Mouse (Mus musculus) liver, postnatal 0 days (tissue): ENCODE measurements around the gene Tsen54. TPM values are rescaled to one million over a fixed set of nuclear protein-coding genes. Genes with fewer than 3 reads are reported as not detected.

Experiments used
- ATAC-seq: fragments of 200-750 bp; cut with Nextera tagmentation; 2 replicates; pipeline ENCODE4 v1.8.0; 2017; ENCODE audit warnings: mild to moderate bottlenecking, moderate library complexity
- DNase-seq: peaks from one replicate; pipeline ENCODE4 v3.0.0-alpha.2; 2016
- H3K27ac ChIP-seq: fragments of 300-500 bp; sonication (generic); 2 replicates; pipeline ENCODE4 v1.5.1; 2014; ENCODE audit warnings: antibody characterized with exemption, moderate library complexity, mild to moderate bottlenecking, low read depth
- H3K27me3 ChIP-seq: fragments of 300-500 bp; sonication (generic); 2 replicates; pipeline ENCODE4 v1.6.1; 2014; ENCODE audit warnings: low read length, control low read depth, mixed read lengths; ENCODE audit not compliant: insufficient read depth
- H3K36me3 ChIP-seq: fragments of 300-500 bp; sonication (generic); replicated peaks from 2 replicates; pipeline ENCODE4 v1.6.1; 2014; ENCODE audit warnings: mild to moderate bottlenecking, control low read depth, low read length, moderate library complexity, mixed read lengths; ENCODE audit not compliant: insufficient read depth
- H3K4me1 ChIP-seq: fragments of 300-500 bp; sonication (generic); 2 replicates; pipeline ENCODE4 v1.6.1; 2014; ENCODE audit warnings: antibody characterized with exemption, mild to moderate bottlenecking, control low read depth; ENCODE audit not compliant: insufficient read depth
- H3K4me2 ChIP-seq: fragments of 300-500 bp; sonication (generic); 2 replicates; pipeline ENCODE4 v1.6.1; 2014; ENCODE audit warnings: low read depth, mild to moderate bottlenecking, low read length, moderate library complexity, mixed read lengths
- H3K4me3 ChIP-seq: fragments of 300-500 bp; sonication (generic); 2 replicates; pipeline ENCODE4 v1.5.1; 2014; ENCODE audit warnings: low read depth, low read length
- H3K9ac ChIP-seq: fragments of 300-500 bp; sonication (generic); replicated peaks from 2 replicates; pipeline ENCODE4 v1.6.1; 2014; ENCODE audit warnings: mild to moderate bottlenecking, moderate library complexity
- H3K9me3 ChIP-seq: fragments of 300-500 bp; sonication (generic); 2 replicates; pipeline ENCODE4 v1.6.1; 2016; ENCODE audit warnings: mild to moderate bottlenecking, control low read depth, low read length, mixed read lengths
- CTCF ChIP-seq: sonication (generic); IDR thresholded peaks from 2 replicates; pipeline ENCODE4 v1.5.1; 2016; ENCODE audit warnings: antibody characterized with exemption, low read depth
- EP300 ChIP-seq: IDR thresholded peaks from 2 replicates; pipeline ENCODE4 v1.6.1; 2016; ENCODE audit warnings: antibody characterized with exemption, low read depth, mild to moderate bottlenecking
- WGBS: fragments of 180-500 bp; shearing (Covaris S2); extraction: QIAGEN DNeasy Blood & Tissue Kit; methylation state at CpG from one replicate; pipeline ENCODE4 v1.1.7; 2014; ENCODE audit not compliant: insufficient replicate concordance; 5-methylcytosine and 5-hydroxymethylcytosine counted together
- polyA plus RNA-seq: library from polyadenylated mRNA; unstranded; fragments of >200 nt; fragmentation: Nextera tagmentation; extraction: Ambion mirVana; gene quantifications from 2 replicates; pipeline ENCODE4 v1.2.1, GENCODE M21; 2015

The Tsen54 gene
- polyA plus RNA-seq, 1 experiment from 2014 or later, result 8.8 TPM

- Histone ChIP-seq H3K9ac (no peak overlapping the region), H3K36me3 (peaks cover 55% of the 10 kb centered on the region), H3K4me3 (no peak overlapping the region), H3K4me2 (no peak overlapping the region), H3K27me3 (no peaks in the 10 kb centered on the region), H3K9me3 (no peaks in the 10 kb centered on the region), H3K4me1 (no peaks in the 10 kb centered on the region), H3K27ac (no peak overlapping the region)
- TF ChIP-seq EP300, result no peak
- no peak for TF ChIP-seq CTCF
- 84% methylated on average over 18 of the region's 18 CpGs for WGBS
- no peak for DNase-seq
- ATAC-seq, result no peak
Observed at GRCm38 (mm10) chr11:115800981-115801380, 13.5 kb upstream of the Tsen54 start.

GRCm38 (mm10) chr11:115803072-115803709 lies 11.3 kb upstream of the Tsen54 start:
- H3K4me3 ChIP-seq, result no peak overlapping the region
- TF ChIP-seq EP300 (no peak), CTCF (no peak)
- peaks cover 46% of the 10 kb centered on the region for H3K36me3 ChIP-seq
- H3K9me3 ChIP-seq, result no peaks in the 10 kb centered on the region
- no peak overlapping the region for H3K27ac ChIP-seq
- H3K4me1 ChIP-seq, result no peaks in the 10 kb centered on the region
- 91% methylated on average over 24 of the region's 24 CpGs for WGBS
- H3K9ac ChIP-seq, result no peak overlapping the region
- DNase-seq, result no peak
- no peak overlapping the region for H3K4me2 ChIP-seq
- no peaks in the 10 kb centered on the region for H3K27me3 ChIP-seq
- no peak for ATAC-seq

DNA sequence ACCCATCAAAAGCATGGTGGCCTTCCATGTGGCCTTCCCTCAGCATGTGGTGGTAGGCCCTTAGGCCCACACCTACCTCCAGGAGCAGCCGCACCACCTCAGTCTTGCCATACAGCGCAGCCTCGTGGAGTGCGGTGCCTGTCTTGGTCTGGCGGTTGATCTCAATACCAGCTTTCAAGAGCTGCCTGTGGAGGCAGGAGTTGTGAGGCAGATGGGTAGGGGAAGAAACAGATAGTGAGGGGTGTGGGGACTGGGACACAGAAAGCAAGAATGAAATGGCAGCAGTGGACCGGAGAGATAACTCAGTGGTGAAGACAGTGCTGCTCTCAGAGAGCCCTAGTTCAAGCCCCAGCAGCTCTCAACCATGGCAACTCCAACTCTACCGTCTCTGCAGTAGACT lies 9.5 kb upstream of the Tsen54 start:
- H3K36me3 ChIP-seq, result peaks cover 35% of the 10 kb centered on the region
- H3K27me3 ChIP-seq, result no peaks in the 10 kb centered on the region
- H3K4me1 ChIP-seq, result peaks cover 15% of the 10 kb centered on the region
- peak overlapping the region; percentile 59 for H3K27ac ChIP-seq
- 63% methylated on average over 7 of the region's 7 CpGs for WGBS
- H3K9ac ChIP-seq, result no peak overlapping the region
- H3K9me3 ChIP-seq, result no peaks in the 10 kb centered on the region
- DNase-seq (peak; percentile 50), ATAC-seq (peak; percentile 84)
- peak overlapping the region; percentile 8; the same call in 1 of the 2 replicates for H3K4me3 ChIP-seq
- H3K4me2 ChIP-seq, result peak overlapping the region; percentile 11
- TF ChIP-seq CTCF, result peak; percentile 32; the same call in 1 of the 2 replicates
- TF ChIP-seq EP300, result peak; percentile 79

DNA sequence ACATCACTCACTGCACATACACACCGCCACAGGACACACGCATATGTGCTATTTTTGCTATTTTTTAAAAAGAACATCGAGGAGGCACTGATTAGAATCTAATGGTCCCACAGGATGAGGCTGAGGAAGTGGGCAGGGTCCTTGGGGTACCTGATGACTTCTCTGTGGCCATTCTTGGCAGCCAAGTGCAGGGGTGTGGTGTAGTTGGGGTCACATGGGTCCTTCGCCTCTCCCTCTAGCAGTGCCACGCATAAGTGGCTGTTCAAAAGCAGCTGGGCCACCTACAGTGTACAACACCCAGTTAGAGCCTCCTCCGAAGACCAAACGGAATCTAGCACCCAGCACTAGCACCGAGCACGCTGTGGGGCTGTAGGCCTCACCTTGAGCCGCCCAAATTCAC lies 8.4 kb upstream of the Tsen54 start:
- Histone ChIP-seq H3K27ac (no peak overlapping the region), H3K9ac (no peak overlapping the region), H3K36me3 (peaks cover 28% of the 10 kb centered on the region)

GRCm38 (mm10) chr11:115807306-115807705 lies 7.2 kb upstream of the Tsen54 start:
- H3K9ac ChIP-seq, result no peak overlapping the region
- no peak overlapping the region for H3K4me3 ChIP-seq
- WGBS, result 89% methylated on average over 6 of the region's 6 CpGs
- peaks cover 29% of the 10 kb centered on the region for H3K4me1 ChIP-seq
- DNase-seq (no peak), ATAC-seq (no peak)
- no peaks in the 10 kb centered on the region for H3K27me3 ChIP-seq
- H3K36me3 ChIP-seq, result peaks cover 19% of the 10 kb centered on the region; the same call in 1 of the 2 replicates
- no peak overlapping the region for H3K27ac ChIP-seq
- no peak overlapping the region for H3K4me2 ChIP-seq
- H3K9me3 ChIP-seq, result no peaks in the 10 kb centered on the region
- TF ChIP-seq CTCF (no peak), EP300 (no peak)

More for the DNA sequence above, 8.4 kb upstream of the Tsen54 start:
- DNase-seq (no peak), ATAC-seq (no peak)
- TF ChIP-seq CTCF, result no peak
- no peak for TF ChIP-seq EP300
- Histone ChIP-seq H3K27me3 (no peaks in the 10 kb centered on the region), H3K4me1 (peaks cover 21% of the 10 kb centered on the region), H3K4me2 (no peak overlapping the region), H3K9me3 (no peaks in the 10 kb centered on the region), H3K4me3 (no peak overlapping the region)
- WGBS, result 85% methylated on average over 10 of the region's 10 CpGs

DNA sequence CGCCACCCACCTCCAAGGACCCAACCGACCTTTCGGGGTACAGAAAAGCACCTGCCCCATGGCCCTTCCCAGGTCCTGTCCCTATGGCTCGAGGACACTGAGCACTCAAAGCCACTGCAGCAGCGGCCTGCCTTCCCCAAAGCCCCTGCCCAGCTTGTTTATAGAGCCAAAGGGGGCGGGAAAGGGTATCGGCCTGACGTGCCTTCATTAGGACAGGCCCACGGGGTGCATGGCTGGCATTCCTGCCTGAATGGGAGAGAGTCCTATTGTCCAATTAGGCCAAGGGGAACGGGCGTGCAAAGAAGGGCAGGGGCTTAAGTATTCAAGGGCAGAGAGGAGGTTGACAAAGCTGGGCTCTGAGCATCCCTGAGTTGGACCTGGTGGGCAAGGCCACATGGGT lies 6.6 kb upstream of the Tsen54 start:
- H3K36me3 ChIP-seq, result peaks cover 14% of the 10 kb centered on the region; the same call in 1 of the 2 replicates
- TF ChIP-seq EP300, result no peak
- TF ChIP-seq CTCF, result no peak
- ATAC-seq (no peak), DNase-seq (no peak)
- H3K4me3 ChIP-seq, result no peak overlapping the region
- no peaks in the 10 kb centered on the region for H3K9me3 ChIP-seq
- H3K27me3 ChIP-seq, result no peaks in the 10 kb centered on the region
- no peak overlapping the region for H3K9ac ChIP-seq
- 79% methylated on average over 11 of the region's 11 CpGs for WGBS
- no peak overlapping the region for H3K4me2 ChIP-seq
- peaks cover 36% of the 10 kb centered on the region for H3K4me1 ChIP-seq
- no peak overlapping the region for H3K27ac ChIP-seq
